Mouse (Mus musculus) MEL (cell line): ENCODE measurements around the gene Fthl17a.
A peak's percentile ranks its signal among the peaks of the same experiment; 100 is the strongest.

ENCODE experiments used
- CTCF ChIP-seq, 3 experiments: IDR thresholded peaks in 2 of 3; conservative IDR thresholded peaks in 1 of 3; 2 replicates each; pipeline ENCODE4 v1.5.1; 2011 to 2012; ENCODE audit warnings: low read length in 3 of 3, low read depth in 2 of 3, mild to moderate bottlenecking in 2 of 3, improper control_type of control experiment in 1 of 3, inconsistent platforms in 1 of 3, mixed read lengths in 1 of 3, moderate library complexity in 1 of 3; ENCODE audit not compliant: control insufficient read depth in 1 of 3, insufficient read depth in 1 of 3, poor library complexity in 1 of 3, severe bottlenecking in 1 of 3
- EP300 ChIP-seq, 2 experiments: IDR thresholded peaks; 2 replicates each; pipeline ENCODE4 v1.6.1; 2011; ENCODE audit warnings: improper control_type of control experiment in 2 of 2, low read length in 2 of 2, low read depth in 1 of 2, mild to moderate bottlenecking in 1 of 2
- KAT2A ChIP-seq: conservative IDR thresholded peaks from 2 replicates; pipeline ENCODE4 v1.6.1; 2012; ENCODE audit warnings: low read depth, low read length, improper control_type of control experiment, inconsistent platforms
- MAFK ChIP-seq: IDR thresholded peaks from 2 replicates; pipeline ENCODE4 v1.6.1; 2011; ENCODE audit warnings: low read depth, mild to moderate bottlenecking, low read length, improper control_type of control experiment, borderline replicate concordance
- MYC ChIP-seq: IDR thresholded peaks from 2 replicates; pipeline ENCODE4 v1.6.1; 2011; ENCODE audit warnings: low read depth, mild to moderate bottlenecking, low read length, improper control_type of control experiment, moderate library complexity
- RCOR1 ChIP-seq: IDR thresholded peaks from 2 replicates; pipeline ENCODE4 v1.6.1; 2012; ENCODE audit warnings: low read depth, mild to moderate bottlenecking, inconsistent platforms, low read length, improper control_type of control experiment
- SMC3 ChIP-seq: IDR thresholded peaks from 2 replicates; pipeline ENCODE4 v1.6.1; 2011; ENCODE audit warnings: low read depth, low read length, improper control_type of control experiment
- USF1 ChIP-seq: IDR thresholded peaks from 2 replicates; pipeline ENCODE4 v1.6.1; 2014; ENCODE audit warnings: low read depth, mild to moderate bottlenecking, inconsistent platforms, low read length, improper control_type of control experiment, moderate library complexity
- ZNF384 ChIP-seq: IDR thresholded peaks from 2 replicates; pipeline ENCODE4 v1.6.1; 2012; ENCODE audit warnings: low read depth, mild to moderate bottlenecking, inconsistent platforms, low read length, improper control_type of control experiment

- TF ChIP-seq SMC3 = no peak
- no peak for TF ChIP-seq KAT2A
- TF ChIP-seq CTCF (IDR thresholded peaks at IDR 0.05 in 2 of 3, conservative IDR thresholded peaks at IDR 0.05 in 1 of 3; ENCODE audit: control insufficient read depth in 1 of 3, insufficient read depth in 1 of 3, low read depth in 2 of 3, low read length in 3 of 3, poor library complexity in 1 of 3, severe bottlenecking in 1 of 3) = 0 out of 6 replicates have a peak, but pooled peaks of 1 of the 3 experiments have one; percentile 1
- TF ChIP-seq ZNF384 = no peak
- TF ChIP-seq RCOR1 = no peak
- no peak for TF ChIP-seq MYC
- TF ChIP-seq MAFK = no peak
- no peak for TF ChIP-seq EP300 (IDR thresholded peaks at IDR 0.05; ENCODE audit: low read depth in 1 of 2, low read length in 2 of 2)
- no peak for TF ChIP-seq USF1
Measured at GRCm38 (mm10) chrX:85319193-85319592, 69.7 kb downstream of the Fthl17a start.
